Mouse (Mus musculus): ENCODE measurements at regions not wholly inside any gene's neighbourhood (a gene's known extent, or its start where the extent isn't known, plus 50 kb on each side); places are given as distances from the start of the nearest gene placed in this dataset.
"Not testable (repeated sequence)": the region's sequence is repeated elsewhere in the genome, so short reads cannot be mapped to it uniquely, and the experiment has no call there.

DNA sequence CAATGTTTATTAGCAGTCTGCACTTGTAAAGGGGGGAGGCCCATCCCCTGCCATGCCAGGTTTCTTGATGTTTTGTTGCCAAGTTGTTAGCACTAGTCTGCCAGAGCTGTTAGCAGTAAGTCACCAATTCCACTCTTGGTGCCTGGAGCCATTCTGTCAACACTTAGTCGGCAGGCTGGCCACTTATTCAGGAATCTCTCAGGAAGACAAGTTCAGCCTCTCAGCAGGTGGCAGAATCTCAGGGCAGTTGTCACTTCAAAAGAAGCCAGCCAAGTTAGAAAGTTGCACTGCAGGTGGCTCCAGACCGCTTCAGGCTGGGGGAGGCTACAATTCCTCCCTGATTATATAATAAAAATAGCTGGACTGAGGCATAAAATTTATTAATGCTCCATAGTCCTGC is 424.2 kb downstream of the Cdh10 start:
- ATAC-seq (ENCODE audit: low FRiP score, low read depth); H3K4me3 ChIP-seq; H3K4me2 ChIP-seq (replicated peaks); H3K9me3 ChIP-seq; H3K27me3 ChIP-seq (replicated peaks); H3K9ac ChIP-seq; H3K27ac ChIP-seq; H3K4me1 ChIP-seq; H3K36me3 ChIP-seq: not testable (repeated sequence)
- WGBS, result 50% methylated on average over 2 of the region's 2 CpGs

DNA sequence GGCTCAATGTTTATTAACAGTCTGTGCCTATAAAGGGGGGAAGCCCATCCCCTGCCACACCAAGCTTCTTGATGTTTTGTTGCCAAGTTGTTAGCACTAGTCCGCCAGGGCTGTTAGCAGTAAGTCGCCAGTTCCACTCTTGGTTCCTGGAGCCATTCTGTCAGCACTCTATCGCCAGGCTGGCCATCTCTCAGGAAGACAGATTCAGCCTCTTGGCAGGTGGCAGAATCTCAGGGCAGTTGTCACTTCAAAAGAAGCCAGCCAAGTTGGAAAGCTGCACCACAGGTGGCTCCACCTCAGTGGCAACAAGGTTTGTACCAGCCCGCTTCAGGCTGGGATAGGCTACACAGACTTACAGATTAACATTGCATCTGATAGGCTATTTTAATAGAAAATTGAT is 428.7 kb downstream of the Cdh10 start:
- WGBS, result 77% methylated on average over 4 of the region's 4 CpGs
- no peak overlapping the region for H3K9ac ChIP-seq
- H3K36me3 ChIP-seq, result no peaks in the 10 kb centered on the region
- no peaks in the 10 kb centered on the region for H3K4me1 ChIP-seq
- H3K4me2 ChIP-seq (replicated peaks), result no peak overlapping the region
- no peak for ATAC-seq (ENCODE audit: low FRiP score, low read depth)
- no peaks in the 10 kb centered on the region for H3K27me3 ChIP-seq (replicated peaks)
- no peaks in the 10 kb centered on the region for H3K9me3 ChIP-seq
- no peak overlapping the region for H3K4me3 ChIP-seq
- no peak overlapping the region for H3K27ac ChIP-seq

DNA sequence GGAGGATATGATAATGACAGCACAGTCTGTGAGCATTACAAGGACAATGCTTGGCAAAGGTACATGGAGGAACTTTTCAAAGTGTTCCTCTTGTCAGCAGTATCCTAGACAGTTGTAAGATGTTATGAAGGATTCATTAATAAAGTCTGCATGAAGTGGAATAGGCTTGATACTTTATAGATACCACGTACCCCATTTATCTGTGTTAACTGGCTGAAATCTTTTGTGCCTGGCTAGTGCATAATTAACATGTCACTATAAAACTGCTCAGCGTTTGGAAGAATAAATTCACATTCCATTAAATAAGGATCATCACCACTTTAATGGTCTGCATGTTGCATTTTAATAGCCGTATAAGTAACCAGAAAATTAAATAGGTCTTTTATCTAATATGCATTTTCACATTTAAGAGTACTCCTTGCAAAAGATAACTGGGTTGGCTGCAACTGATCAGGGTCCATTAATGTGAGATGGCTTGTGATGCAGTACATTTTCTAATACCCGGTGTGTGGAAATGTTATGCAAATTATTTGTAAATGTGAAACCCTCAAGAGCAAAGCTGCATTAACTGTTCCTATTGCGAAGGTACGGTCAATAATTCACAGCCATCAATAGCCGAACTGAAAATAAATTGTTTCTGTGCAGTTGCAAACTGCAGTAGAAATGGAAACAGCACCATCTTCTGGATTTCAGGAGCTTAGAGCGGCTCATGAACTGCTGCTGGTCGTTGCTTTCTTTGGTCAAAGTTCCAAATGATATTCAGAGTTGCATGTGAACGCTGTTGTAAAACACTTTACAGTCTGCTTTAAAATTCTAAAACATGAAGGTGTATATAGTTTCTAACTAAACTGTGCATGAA is 457.4 kb downstream of the Cdh10 start:
- H3K9me3 ChIP-seq, result no peaks in the 10 kb centered on the region
- H3K9ac ChIP-seq, result no peak overlapping the region
- H3K4me3 ChIP-seq, result no peak overlapping the region
- no peaks in the 10 kb centered on the region for H3K4me1 ChIP-seq
- ATAC-seq (ENCODE audit: low FRiP score, low read depth), result peak; percentile 76
- 44% methylated on average over 10 of the region's 10 CpGs for WGBS
- H3K27me3 ChIP-seq (replicated peaks), result no peaks in the 10 kb centered on the region
- no peaks in the 10 kb centered on the region for H3K36me3 ChIP-seq
- H3K27ac ChIP-seq, result no peak overlapping the region
- peak overlapping the region; percentile 37 for H3K4me2 ChIP-seq (replicated peaks)

DNA sequence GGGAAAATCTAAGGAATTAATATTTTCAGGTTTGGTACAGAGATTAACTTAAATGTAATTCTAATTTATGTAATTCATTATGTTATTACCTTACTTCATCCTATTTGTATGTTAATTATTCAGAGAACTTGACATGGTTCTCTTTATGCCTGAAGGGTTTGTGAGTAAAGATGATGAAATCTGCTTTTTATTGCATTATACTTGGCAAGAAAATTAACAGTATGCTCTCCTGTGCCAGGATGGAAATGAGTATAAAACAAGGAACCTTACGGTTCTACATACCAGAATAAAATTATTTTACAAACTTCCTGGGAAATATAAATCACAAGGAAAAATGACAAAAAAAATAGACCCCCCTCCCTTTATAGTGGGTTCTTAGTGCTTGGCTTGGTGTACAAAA is 497.6 kb downstream of the Cdh10 start:
- H3K9me3 ChIP-seq, result no peaks in the 10 kb centered on the region
- no peaks in the 10 kb centered on the region for H3K36me3 ChIP-seq
- H3K9ac ChIP-seq, result no peak overlapping the region
- H3K4me2 ChIP-seq (replicated peaks), result no peak overlapping the region
- no peak overlapping the region for H3K27ac ChIP-seq
- no peak overlapping the region for H3K4me3 ChIP-seq
- no peaks in the 10 kb centered on the region for H3K27me3 ChIP-seq (replicated peaks)
- 83% methylated on average over 1 of the region's 1 CpGs for WGBS
- no peaks in the 10 kb centered on the region for H3K4me1 ChIP-seq
- ATAC-seq (ENCODE audit: low FRiP score, low read depth), result no peak

DNA sequence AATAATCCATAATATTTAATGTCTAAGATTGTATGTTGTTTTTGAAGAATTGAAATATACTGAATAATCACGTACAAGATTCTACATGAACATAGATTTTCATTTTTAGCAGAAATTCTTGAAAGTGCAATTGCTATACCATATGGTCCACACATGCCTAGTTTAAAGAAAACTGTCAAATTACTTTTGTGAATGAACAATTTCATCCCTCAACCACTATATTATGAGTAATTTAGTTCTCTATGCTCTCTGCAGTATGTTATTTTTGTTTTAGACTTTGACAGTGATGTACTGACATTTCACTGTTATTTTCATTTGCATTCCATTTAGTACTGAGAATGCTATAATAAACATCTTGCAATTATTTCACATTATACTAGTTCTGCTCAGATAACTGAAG is 537.6 kb downstream of the Cdh10 start:
- no peak overlapping the region for H3K9ac ChIP-seq
- no peaks in the 10 kb centered on the region for H3K4me1 ChIP-seq
- 84% methylated on average over 1 of the region's 1 CpGs for WGBS
- no peak overlapping the region for H3K27ac ChIP-seq
- H3K36me3 ChIP-seq, result no peaks in the 10 kb centered on the region
- H3K4me2 ChIP-seq (replicated peaks), result no peak overlapping the region
- no peaks in the 10 kb centered on the region for H3K27me3 ChIP-seq (replicated peaks)
- ATAC-seq (ENCODE audit: low FRiP score, low read depth), result no peak
- no peak overlapping the region for H3K4me3 ChIP-seq
- no peaks in the 10 kb centered on the region for H3K9me3 ChIP-seq

DNA sequence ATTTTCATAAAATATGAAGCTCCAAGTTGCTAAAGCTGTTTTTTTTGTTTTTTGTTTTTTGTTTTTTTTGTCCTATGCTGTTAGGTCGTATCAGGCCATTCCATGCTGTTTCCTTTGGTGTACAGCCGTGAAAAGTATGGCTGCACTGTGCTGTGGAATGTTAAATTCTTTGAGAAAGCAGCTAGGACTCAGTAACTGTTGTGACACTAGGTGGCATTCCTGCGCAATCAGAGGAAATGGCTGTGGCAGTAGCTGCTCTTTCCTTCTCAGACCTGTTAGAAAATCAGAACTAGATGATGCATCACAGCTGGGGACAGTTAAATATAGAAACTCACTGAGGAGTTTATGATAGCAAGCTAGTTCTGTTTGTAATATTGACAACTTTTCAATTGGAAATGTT is 541.9 kb downstream of the Cdh10 start:
- Histone ChIP-seq H3K4me1 (no peaks in the 10 kb centered on the region), H3K27ac (no peak overlapping the region), H3K4me2 (replicated peaks) (no peak overlapping the region), H3K4me3 (no peak overlapping the region), H3K9ac (no peak overlapping the region), H3K27me3 (replicated peaks) (no peaks in the 10 kb centered on the region), H3K9me3 (no peaks in the 10 kb centered on the region), H3K36me3 (no peaks in the 10 kb centered on the region)
- ATAC-seq (ENCODE audit: low FRiP score, low read depth), result no peak
- 36% methylated on average over 3 of the region's 3 CpGs for WGBS

DNA sequence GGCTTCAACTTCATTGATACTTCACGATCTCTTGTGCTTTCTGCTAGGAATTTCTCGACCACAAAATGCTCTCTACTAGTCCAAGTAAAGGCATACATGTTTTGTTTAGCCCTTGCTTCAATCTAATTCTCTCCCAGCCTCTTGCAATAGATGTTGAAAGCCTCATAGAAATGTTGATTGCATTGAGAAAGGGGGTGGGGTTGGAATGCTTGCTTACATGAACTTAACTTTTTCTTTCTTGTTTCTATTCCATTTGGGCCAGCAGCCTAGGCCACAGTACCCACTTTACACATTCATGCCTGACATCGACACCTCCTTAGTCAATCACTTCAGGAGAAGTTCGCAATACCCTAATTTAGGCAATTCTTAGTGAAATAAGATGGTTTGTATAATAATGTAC is 571.2 kb downstream of the Cdh10 start:
- H3K9ac ChIP-seq, result no peak overlapping the region
- H3K4me1 ChIP-seq, result no peaks in the 10 kb centered on the region
- WGBS, result 86% methylated on average over 4 of the region's 4 CpGs
- ATAC-seq (ENCODE audit: low FRiP score, low read depth), result no peak
- no peaks in the 10 kb centered on the region for H3K27me3 ChIP-seq (replicated peaks)
- no peak overlapping the region for H3K4me3 ChIP-seq
- no peak overlapping the region for H3K4me2 ChIP-seq (replicated peaks)
- H3K9me3 ChIP-seq, result no peaks in the 10 kb centered on the region
- H3K36me3 ChIP-seq, result no peaks in the 10 kb centered on the region
- no peak overlapping the region for H3K27ac ChIP-seq

DNA sequence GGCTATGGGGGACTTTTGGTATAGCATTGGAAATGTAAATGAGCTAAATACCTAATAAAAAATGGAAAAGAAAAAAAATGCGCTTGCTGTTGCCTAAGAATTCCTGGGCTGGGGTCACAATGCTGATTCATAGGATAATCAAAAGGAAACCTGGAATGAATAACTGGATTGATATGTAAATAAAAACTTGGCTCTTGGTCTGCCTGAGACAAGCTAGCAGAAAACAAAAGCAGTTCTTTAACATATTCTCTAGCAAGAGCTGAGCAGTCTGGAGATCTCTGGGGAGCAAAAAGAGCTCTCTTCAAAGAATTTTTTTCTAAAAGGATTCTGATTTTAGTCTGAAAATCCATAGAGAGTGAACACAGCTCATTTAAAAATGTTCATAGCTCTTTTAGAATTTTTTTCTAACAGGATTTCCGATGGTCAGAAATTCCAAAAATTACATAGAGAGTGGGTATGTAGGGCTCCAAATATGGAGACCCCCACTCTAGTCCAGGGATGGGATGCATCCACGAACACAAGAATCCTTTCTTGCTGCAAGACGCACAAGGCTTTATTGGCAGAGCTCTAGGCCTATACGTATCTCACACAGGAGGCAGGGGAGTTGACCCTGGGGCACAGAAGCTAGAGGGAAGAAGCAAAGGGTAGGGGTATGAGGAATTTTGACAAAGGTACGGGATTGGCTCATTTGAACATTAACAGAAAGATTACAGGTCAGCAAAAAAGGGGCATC is 572.7 kb downstream of the Cdh10 start:
- H3K27ac ChIP-seq, result no peak overlapping the region
- ATAC-seq (ENCODE audit: low FRiP score, low read depth), result no peak
- no peak overlapping the region for H3K4me3 ChIP-seq
- H3K27me3 ChIP-seq (replicated peaks), result no peaks in the 10 kb centered on the region
- whole genome bisulfite sequencing, result 85% methylated on average over 6 of the region's 6 CpGs
- no peaks in the 10 kb centered on the region for H3K4me1 ChIP-seq
- no peak overlapping the region for H3K9ac ChIP-seq
- no peak overlapping the region for H3K4me2 ChIP-seq (replicated peaks)
- H3K9me3 ChIP-seq, result no peaks in the 10 kb centered on the region
- H3K36me3 ChIP-seq, result no peaks in the 10 kb centered on the region

DNA sequence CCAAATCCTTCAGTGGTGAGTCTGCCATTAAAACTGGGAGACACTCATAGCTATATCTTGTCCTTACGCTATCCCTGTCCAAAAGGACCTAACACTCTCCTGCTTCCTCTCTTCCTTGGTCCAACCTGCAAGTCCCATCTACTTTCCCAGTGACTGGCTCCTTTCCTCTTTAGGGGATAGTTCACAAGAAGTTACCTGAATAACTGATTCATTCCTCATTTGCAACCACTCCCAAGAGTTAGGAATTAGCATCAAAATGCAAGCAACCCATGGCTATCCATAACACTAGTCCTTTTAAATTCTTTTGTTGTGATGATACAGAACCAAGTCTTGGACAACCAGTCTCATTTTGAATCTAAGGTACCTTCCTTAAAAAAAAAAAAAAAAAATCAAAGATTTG is 576.9 kb downstream of the Cdh10 start:
- H3K27me3 ChIP-seq (replicated peaks), result no peaks in the 10 kb centered on the region

More for the DNA sequence above, 576.9 kb downstream of the Cdh10 start:
- H3K9me3 ChIP-seq, result no peaks in the 10 kb centered on the region
- no peak for ATAC-seq (ENCODE audit: low FRiP score, low read depth)
- H3K4me1 ChIP-seq, result no peaks in the 10 kb centered on the region
- no peak overlapping the region for H3K4me3 ChIP-seq
- no peaks in the 10 kb centered on the region for H3K36me3 ChIP-seq
- H3K4me2 ChIP-seq (replicated peaks), result no peak overlapping the region
- H3K9ac ChIP-seq, result no peak overlapping the region
- 89% methylated on average over 1 of the region's 1 CpGs for WGBS
- no peak overlapping the region for H3K27ac ChIP-seq
